Mouse (Mus musculus) CH12.LX (cell line): ENCODE measurements around the gene Slit2.

Experiments
- CHD2 ChIP-seq: IDR thresholded peaks from 2 replicates; pipeline ENCODE4 v1.6.1; 2011; ENCODE audit warnings: low read length, improper control_type of control experiment
- CTCF ChIP-seq, 2 experiments: IDR thresholded peaks in 1 of 2; conservative IDR thresholded peaks in 1 of 2; 2 replicates each; pipeline ENCODE4 v1.5.1; 2011 to 2012; ENCODE audit warnings: low read depth in 2 of 2, low read length in 2 of 2, improper control_type of control experiment in 1 of 2, inconsistent platforms in 1 of 2, mild to moderate bottlenecking in 1 of 2, moderate library complexity in 1 of 2
- GABPA ChIP-seq: IDR thresholded peaks from 2 replicates; pipeline ENCODE4 v1.6.1; 2012; ENCODE audit warnings: low read depth, low read length, improper control_type of control experiment, inconsistent platforms; ENCODE audit not compliant: insufficient replicate concordance
- POLR2A ChIP-seq: IDR thresholded peaks from 2 replicates; pipeline ENCODE4 v1.6.1; 2011; ENCODE audit warnings: low read depth, mild to moderate bottlenecking, improper control_type of control experiment, low read length
- RAD21 ChIP-seq: IDR thresholded peaks from 2 replicates; pipeline ENCODE4 v1.6.1; 2011; ENCODE audit warnings: low read depth, mild to moderate bottlenecking, low read length, improper control_type of control experiment, moderate library complexity
- SMC3 ChIP-seq: IDR thresholded peaks from 2 replicates; pipeline ENCODE4 v1.6.1; 2011; ENCODE audit warnings: low read depth, low read length, improper control_type of control experiment

GRCm38 (mm10) chr5:48331441-48331840 lies 348.5 kb downstream of the Slit2 start:
- TF ChIP-seq POLR2A = no peak
- no peak for TF ChIP-seq RAD21
- TF ChIP-seq CTCF (conservative IDR thresholded peaks at IDR 0.05 in 1 of 2, IDR thresholded peaks at IDR 0.05 in 1 of 2; ENCODE audit: low read depth in 2 of 2, low read length in 2 of 2) = no peak
- TF ChIP-seq SMC3 = no peak
- no peak for TF ChIP-seq GABPA
- TF ChIP-seq CHD2 = no peak
